Mouse (Mus musculus): ENCODE data around the gene Arhgef10l. TPM values are rescaled to one million over a fixed set of nuclear protein-coding genes. Genes with fewer than 3 reads are reported as not detected.

The Arhgef10l gene
- polyA plus RNA-seq, 1 experiment from 2014 or later: 17.0 TPM

- ATAC-seq (ENCODE audit: insufficient number of reproducible peaks, low FRiP score, low TSS enrichment, low read depth): no peak
- Histone ChIP-seq H3K4me2 (replicated peaks) (no peak overlapping the region), H3K36me3 (peaks cover 32% of the 10 kb centered on the region)
Measured at GRCm38 (mm10) chr4:140559862-140560261, 106.0 kb downstream of the Arhgef10l start.

GRCm38 (mm10) chr4:140558193-140558592 is 107.6 kb downstream of the Arhgef10l start:
- no peaks in the 10 kb centered on the region for H3K27me3 ChIP-seq
- no peak for ATAC-seq (ENCODE audit: insufficient number of reproducible peaks, low FRiP score, low TSS enrichment, low read depth)
- H3K4me3 ChIP-seq (replicated peaks): no peak overlapping the region
- no peak overlapping the region for H3K4me2 ChIP-seq (replicated peaks)
- H3K4me1 ChIP-seq: no peaks in the 10 kb centered on the region
- no peaks in the 10 kb centered on the region for H3K9me3 ChIP-seq (replicated peaks)
- H3K36me3 ChIP-seq: peaks cover 41% of the 10 kb centered on the region
- WGBS: 73% methylated on average over 5 of the region's 5 CpGs
- no peak overlapping the region for H3K9ac ChIP-seq
- H3K27ac ChIP-seq (replicated peaks): no peak overlapping the region

More at GRCm38 (mm10) chr4:140559862-140560261, 106.0 kb downstream of the Arhgef10l start:
- Histone ChIP-seq H3K27ac (replicated peaks) (no peak overlapping the region), H3K27me3 (no peaks in the 10 kb centered on the region), H3K9ac (no peak overlapping the region), H3K4me3 (replicated peaks) (no peak overlapping the region), H3K4me1 (no peaks in the 10 kb centered on the region), H3K9me3 (replicated peaks) (no peaks in the 10 kb centered on the region)
- WGBS: 68% methylated on average over 4 of the region's 4 CpGs

GRCm38 (mm10) chr4:140556561-140556960 is 109.3 kb downstream of the Arhgef10l start:
- ATAC-seq (ENCODE audit: insufficient number of reproducible peaks, low FRiP score, low TSS enrichment, low read depth): no peak
- Histone ChIP-seq H3K4me1 (no peaks in the 10 kb centered on the region), H3K27ac (replicated peaks) (no peak overlapping the region), H3K9ac (no peak overlapping the region), H3K36me3 (peaks cover 44% of the 10 kb centered on the region), H3K4me2 (replicated peaks) (no peak overlapping the region), H3K27me3 (no peaks in the 10 kb centered on the region), H3K9me3 (replicated peaks) (no peaks in the 10 kb centered on the region), H3K4me3 (replicated peaks) (no peak overlapping the region)
- WGBS: 88% methylated on average over 10 of the region's 10 CpGs

- no peak for ATAC-seq (ENCODE audit: insufficient number of reproducible peaks, low FRiP score, low TSS enrichment, low read depth)
- Histone ChIP-seq H3K36me3 (peaks cover 46% of the 10 kb centered on the region), H3K9me3 (replicated peaks) (no peaks in the 10 kb centered on the region), H3K4me1 (peaks cover 3% of the 10 kb centered on the region), H3K9ac (no peak overlapping the region), H3K4me2 (replicated peaks) (no peak overlapping the region), H3K27me3 (no peaks in the 10 kb centered on the region), H3K27ac (replicated peaks) (no peak overlapping the region), H3K4me3 (replicated peaks) (no peak overlapping the region)
- WGBS: 57% methylated on average over 7 of the region's 7 CpGs
Measured at GRCm38 (mm10) chr4:140555273-140555672, 110.5 kb downstream of the Arhgef10l start.

DNA sequence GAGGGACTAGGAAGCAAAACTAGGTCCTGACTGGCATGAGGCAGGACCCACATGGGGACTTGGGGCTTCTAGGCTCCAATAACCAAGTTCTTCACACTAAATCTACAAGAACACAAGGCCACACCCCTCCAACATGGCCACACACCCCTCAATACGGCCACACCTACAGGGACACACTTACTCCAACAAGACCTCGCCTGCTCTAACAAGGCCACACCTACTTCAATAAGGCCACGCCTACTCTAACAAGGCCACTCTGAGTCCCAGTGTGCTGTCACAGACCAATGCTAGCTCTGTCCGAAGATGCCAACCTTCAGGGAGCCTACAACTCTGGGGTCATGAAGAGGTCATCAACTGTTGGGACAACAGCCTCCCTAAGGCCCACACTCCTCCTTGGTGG is 111.3 kb downstream of the Arhgef10l start:
- H3K27ac ChIP-seq (replicated peaks): no peak overlapping the region
- H3K36me3 ChIP-seq: peaks cover 51% of the 10 kb centered on the region
- no peak overlapping the region for H3K9ac ChIP-seq
- no peaks in the 10 kb centered on the region for H3K9me3 ChIP-seq (replicated peaks)
- H3K4me3 ChIP-seq (replicated peaks): no peak overlapping the region
- 77% methylated on average over 4 of the region's 4 CpGs for WGBS
- no peak overlapping the region for H3K4me2 ChIP-seq (replicated peaks)
- no peak for ATAC-seq (ENCODE audit: insufficient number of reproducible peaks, low FRiP score, low TSS enrichment, low read depth)
- H3K27me3 ChIP-seq: no peaks in the 10 kb centered on the region
- peaks cover 10% of the 10 kb centered on the region for H3K4me1 ChIP-seq

GRCm38 (mm10) chr4:140551766-140552165 is 114.0 kb downstream of the Arhgef10l start:
- Histone ChIP-seq H3K4me2 (replicated peaks) (no peak overlapping the region), H3K4me3 (replicated peaks) (no peak overlapping the region), H3K4me1 (peaks cover 14% of the 10 kb centered on the region), H3K27me3 (no peaks in the 10 kb centered on the region), H3K36me3 (peaks cover 61% of the 10 kb centered on the region), H3K9me3 (replicated peaks) (no peaks in the 10 kb centered on the region), H3K9ac (no peak overlapping the region), H3K27ac (replicated peaks) (no peak overlapping the region)
- no peak for ATAC-seq (ENCODE audit: insufficient number of reproducible peaks, low FRiP score, low TSS enrichment, low read depth)
- WGBS: 92% methylated on average over 17 of the region's 17 CpGs

GRCm38 (mm10) chr4:140550670-140551069 is 115.1 kb downstream of the Arhgef10l start:
- Histone ChIP-seq H3K27me3 (no peaks in the 10 kb centered on the region), H3K9ac (no peak overlapping the region), H3K36me3 (peaks cover 67% of the 10 kb centered on the region), H3K27ac (replicated peaks) (peak overlapping the region; percentile 58), H3K4me2 (replicated peaks) (no peak overlapping the region), H3K9me3 (replicated peaks) (no peaks in the 10 kb centered on the region), H3K4me3 (replicated peaks) (no peak overlapping the region), H3K4me1 (peaks cover 14% of the 10 kb centered on the region)
- no peak for ATAC-seq (ENCODE audit: insufficient number of reproducible peaks, low FRiP score, low TSS enrichment, low read depth)
- 90% methylated on average over 6 of the region's 6 CpGs for WGBS

- 47% methylated on average over 12 of the region's 12 CpGs for WGBS
- Histone ChIP-seq H3K4me2 (replicated peaks) (no peak overlapping the region), H3K36me3 (peaks cover 65% of the 10 kb centered on the region), H3K27ac (replicated peaks) (peak overlapping the region; percentile 58), H3K4me1 (peaks cover 14% of the 10 kb centered on the region), H3K9me3 (replicated peaks) (no peaks in the 10 kb centered on the region), H3K4me3 (replicated peaks) (no peak overlapping the region), H3K9ac (no peak overlapping the region), H3K27me3 (no peaks in the 10 kb centered on the region)
- ATAC-seq (ENCODE audit: insufficient number of reproducible peaks, low FRiP score, low TSS enrichment, low read depth): peak; percentile 78
Measured at GRCm38 (mm10) chr4:140549975-140550374, 115.8 kb downstream of the Arhgef10l start.

- H3K9ac ChIP-seq: no peak overlapping the region
- WGBS: 35% methylated on average over 7 of the region's 7 CpGs
- H3K4me1 ChIP-seq: peaks cover 14% of the 10 kb centered on the region
- no peaks in the 10 kb centered on the region for H3K27me3 ChIP-seq
- peaks cover 64% of the 10 kb centered on the region for H3K36me3 ChIP-seq
- H3K4me3 ChIP-seq (replicated peaks): no peak overlapping the region
- no peaks in the 10 kb centered on the region for H3K9me3 ChIP-seq (replicated peaks)
- ATAC-seq (ENCODE audit: insufficient number of reproducible peaks, low FRiP score, low TSS enrichment, low read depth): no peak
- no peak overlapping the region for H3K4me2 ChIP-seq (replicated peaks)
- no peak overlapping the region for H3K27ac ChIP-seq (replicated peaks)
Measured at GRCm38 (mm10) chr4:140547488-140547887, 118.3 kb downstream of the Arhgef10l start.

DNA sequence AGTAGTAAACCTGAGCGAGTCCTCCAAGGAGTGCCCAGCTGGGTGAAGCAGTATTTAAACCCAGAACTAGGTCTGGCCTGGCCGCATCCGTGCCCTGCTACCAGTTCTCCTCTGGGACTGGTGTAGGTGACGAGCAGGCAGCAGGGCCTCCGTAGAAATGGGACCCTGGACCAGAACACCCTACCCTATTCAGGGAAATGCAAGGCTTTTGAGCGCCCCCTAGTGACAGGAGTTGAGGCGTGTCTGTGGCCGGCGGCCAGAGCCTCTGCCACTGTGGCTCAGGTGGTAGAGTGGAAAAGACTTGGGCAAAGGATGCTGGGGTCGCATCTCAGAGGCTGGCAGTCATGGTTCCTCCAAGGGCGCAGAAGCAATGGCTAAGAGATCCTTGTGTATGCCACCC is 126.7 kb downstream of the Arhgef10l start:
- Histone ChIP-seq H3K27ac (replicated peaks) (no peak overlapping the region), H3K27me3 (no peaks in the 10 kb centered on the region), H3K9ac (no peak overlapping the region), H3K9me3 (replicated peaks) (no peaks in the 10 kb centered on the region), H3K4me3 (replicated peaks) (no peak overlapping the region), H3K4me1 (peaks cover 5% of the 10 kb centered on the region; the same call in 1 of the 2 replicates), H3K36me3 (peaks cover 32% of the 10 kb centered on the region), H3K4me2 (replicated peaks) (no peak overlapping the region)
- no peak for ATAC-seq (ENCODE audit: insufficient number of reproducible peaks, low FRiP score, low TSS enrichment, low read depth)
- WGBS: 35% methylated on average over 11 of the region's 11 CpGs

DNA sequence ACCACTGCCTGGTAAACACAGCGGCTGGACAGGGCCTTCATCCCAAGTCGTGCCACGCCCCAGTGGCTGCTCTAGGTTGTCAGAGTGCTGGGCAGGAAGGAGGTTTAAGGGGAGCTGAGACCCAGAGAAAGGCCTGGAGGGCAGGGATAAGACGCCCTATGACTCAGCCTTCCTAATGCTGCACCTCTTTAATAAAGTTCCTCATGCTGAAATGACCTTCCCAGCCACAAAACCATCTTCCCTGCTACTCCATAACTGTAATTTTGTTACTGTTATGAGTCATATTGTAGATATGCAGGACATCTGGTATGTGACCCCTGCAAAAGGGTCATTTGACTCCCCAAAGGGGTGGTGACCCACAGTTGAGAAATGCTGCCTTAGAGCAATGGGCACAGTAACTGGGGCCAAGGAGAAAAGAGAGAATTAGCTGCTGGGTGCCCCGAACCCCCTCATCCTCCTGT is 128.2 kb downstream of the Arhgef10l start:
- H3K36me3 ChIP-seq: peaks cover 22% of the 10 kb centered on the region; the same call in 1 of the 2 replicates
- H3K27me3 ChIP-seq: no peaks in the 10 kb centered on the region
- H3K4me2 ChIP-seq (replicated peaks): no peak overlapping the region
- no peak for ATAC-seq (ENCODE audit: insufficient number of reproducible peaks, low FRiP score, low TSS enrichment, low read depth)
- H3K9me3 ChIP-seq (replicated peaks): no peaks in the 10 kb centered on the region
- H3K4me1 ChIP-seq: peaks cover 5% of the 10 kb centered on the region; the same call in 1 of the 2 replicates
- no peak overlapping the region for H3K9ac ChIP-seq
- no peak overlapping the region for H3K4me3 ChIP-seq (replicated peaks)
- 53% methylated on average over 5 of the region's 5 CpGs for WGBS
- H3K27ac ChIP-seq (replicated peaks): no peak overlapping the region

DNA sequence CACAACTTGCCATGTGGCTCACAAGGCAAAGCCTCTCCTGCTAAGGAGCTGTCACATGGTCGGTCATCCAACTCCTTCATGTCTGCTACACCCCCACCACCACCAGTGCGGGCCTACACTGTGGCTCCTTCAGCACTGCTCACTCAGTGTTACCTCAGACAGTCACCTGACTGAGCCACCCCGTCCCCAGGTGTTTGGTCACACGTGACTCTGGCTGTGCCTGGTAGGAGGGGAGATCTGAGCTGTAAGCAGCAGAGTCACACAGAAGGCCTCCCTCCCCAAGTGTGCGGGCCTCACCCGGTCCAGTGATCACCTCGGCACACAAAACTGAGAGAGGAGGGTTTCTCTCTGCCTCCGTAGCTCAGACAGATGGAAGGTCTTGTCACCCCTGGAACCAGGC is 130.5 kb downstream of the Arhgef10l start:
- Histone ChIP-seq H3K4me1 (peaks cover 5% of the 10 kb centered on the region; the same call in 1 of the 2 replicates), H3K4me2 (replicated peaks) (no peak overlapping the region), H3K4me3 (replicated peaks) (no peak overlapping the region), H3K27me3 (no peaks in the 10 kb centered on the region), H3K9ac (no peak overlapping the region), H3K27ac (replicated peaks) (no peak overlapping the region), H3K9me3 (replicated peaks) (no peaks in the 10 kb centered on the region), H3K36me3 (peaks cover 19% of the 10 kb centered on the region; the same call in 1 of the 2 replicates)
- 84% methylated on average over 8 of the region's 8 CpGs for WGBS
- ATAC-seq (ENCODE audit: insufficient number of reproducible peaks, low FRiP score, low TSS enrichment, low read depth): no peak

All from embryonic facial prominence, embryonic 15.5 days (tissue).